Mouse (Mus musculus): ENCODE results near the gene Gnaz. TPM values are rescaled to one million over a fixed set of nuclear protein-coding genes. Genes with fewer than 3 reads are reported as not detected.

Gnaz gene
- polyA plus RNA-seq, 1 experiment from 2014 or later: 2.2 TPM

- no peak overlapping the region for H3K9ac ChIP-seq (replicated peaks; ENCODE audit: low read depth)
- H3K4me2 ChIP-seq (replicated peaks; ENCODE audit: low read depth, low read length): no peak overlapping the region
- H3K27me3 ChIP-seq (replicated peaks; ENCODE audit: insufficient read depth, low read length): no peaks in the 10 kb centered on the region
- TF ChIP-seq EP300 (IDR thresholded peaks at IDR 0.05) (no peak), CTCF (IDR thresholded peaks at IDR 0.05) (no peak)
- no peak for ATAC-seq
- no peak overlapping the region for H3K4me3 ChIP-seq (ENCODE audit: low read depth, low read length)
- no peak for DNase-seq (ENCODE audit: low spot score)
- WGBS: 54% methylated on average over 7 of the region's 7 CpGs
- H3K27ac ChIP-seq (ENCODE audit: low read length): no peak overlapping the region
- no peaks in the 10 kb centered on the region for H3K9me3 ChIP-seq (ENCODE audit: low read length)
- no peaks in the 10 kb centered on the region for H3K36me3 ChIP-seq (ENCODE audit: insufficient read depth, low read length)
- no peaks in the 10 kb centered on the region for H3K4me1 ChIP-seq (ENCODE audit: insufficient read depth, low read depth, low read length)
These were observed 8.6 kb downstream of the Gnaz start for GRCm38 (mm10) chr10:74975626-74976025.

DNA sequence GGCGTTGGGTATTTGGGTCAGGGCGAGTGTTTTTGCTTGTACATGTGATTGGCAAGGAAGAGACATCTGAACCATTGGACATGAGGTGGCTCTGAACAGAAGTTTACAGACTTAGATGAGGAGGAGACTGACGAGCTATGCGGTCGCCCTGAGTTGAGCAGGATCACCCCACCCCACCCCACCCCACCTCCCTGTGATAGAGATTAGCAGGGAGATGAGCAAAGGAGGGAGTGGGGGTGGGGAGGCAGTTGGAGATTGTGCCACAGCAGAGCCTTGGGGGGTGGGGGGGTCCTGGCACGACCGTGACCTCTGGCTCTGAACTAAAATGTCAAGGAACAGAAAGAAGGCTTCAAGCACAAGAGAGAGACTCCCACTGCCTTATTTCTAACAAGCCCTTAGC lies 9.5 kb downstream of the Gnaz start:
- TF ChIP-seq CTCF (IDR thresholded peaks at IDR 0.05) (no peak), EP300 (IDR thresholded peaks at IDR 0.05) (no peak)
- 42% methylated on average over 7 of the region's 7 CpGs for WGBS

DNA sequence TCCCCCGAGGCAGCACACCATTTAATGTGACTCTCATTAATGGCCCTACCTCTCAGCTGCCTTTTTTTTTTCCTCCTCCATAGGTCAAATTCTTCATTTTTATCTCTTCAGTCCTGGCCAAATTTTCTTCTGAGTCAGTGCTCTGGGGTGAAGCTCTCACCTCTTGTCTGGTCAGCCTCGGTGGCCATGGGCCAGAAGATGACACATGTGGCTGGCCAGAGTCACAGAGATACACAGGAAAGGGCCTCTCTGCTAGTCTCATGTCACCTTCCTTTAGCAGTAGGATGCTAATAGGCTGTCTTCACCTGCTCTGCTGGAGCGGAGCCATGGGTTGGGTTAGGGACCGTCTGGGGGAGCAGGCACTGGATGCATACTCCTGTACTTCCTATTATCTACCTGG lies 11.1 kb downstream of the Gnaz start:
- WGBS: 76% methylated on average over 4 of the region's 4 CpGs
- Histone ChIP-seq H3K4me2 (replicated peaks; ENCODE audit: low read depth, low read length) (no peak overlapping the region), H3K4me1 (ENCODE audit: insufficient read depth, low read depth, low read length) (no peaks in the 10 kb centered on the region), H3K27me3 (replicated peaks; ENCODE audit: insufficient read depth, low read length) (no peaks in the 10 kb centered on the region), H3K4me3 (ENCODE audit: low read depth, low read length) (no peak overlapping the region), H3K9me3 (ENCODE audit: low read length) (no peaks in the 10 kb centered on the region), H3K27ac (ENCODE audit: low read length) (no peak overlapping the region), H3K36me3 (ENCODE audit: insufficient read depth, low read length) (no peaks in the 10 kb centered on the region), H3K9ac (replicated peaks; ENCODE audit: low read depth) (no peak overlapping the region)
- no peak for DNase-seq (ENCODE audit: low spot score)
- ATAC-seq: no peak
- TF ChIP-seq EP300 (IDR thresholded peaks at IDR 0.05) (no peak), CTCF (IDR thresholded peaks at IDR 0.05) (no peak)

More for the DNA sequence above, 9.5 kb downstream of the Gnaz start:
- H3K27me3 ChIP-seq (replicated peaks; ENCODE audit: insufficient read depth, low read length): no peaks in the 10 kb centered on the region
- H3K36me3 ChIP-seq (ENCODE audit: insufficient read depth, low read length): no peaks in the 10 kb centered on the region
- ATAC-seq (no peak), DNase-seq (ENCODE audit: low spot score) (no peak)
- H3K4me2 ChIP-seq (replicated peaks; ENCODE audit: low read depth, low read length): no peak overlapping the region
- no peak overlapping the region for H3K4me3 ChIP-seq (ENCODE audit: low read depth, low read length)
- no peak overlapping the region for H3K9ac ChIP-seq (replicated peaks; ENCODE audit: low read depth)
- no peaks in the 10 kb centered on the region for H3K4me1 ChIP-seq (ENCODE audit: insufficient read depth, low read depth, low read length)
- H3K27ac ChIP-seq (ENCODE audit: low read length): no peak overlapping the region
- H3K9me3 ChIP-seq (ENCODE audit: low read length): no peaks in the 10 kb centered on the region

DNA sequence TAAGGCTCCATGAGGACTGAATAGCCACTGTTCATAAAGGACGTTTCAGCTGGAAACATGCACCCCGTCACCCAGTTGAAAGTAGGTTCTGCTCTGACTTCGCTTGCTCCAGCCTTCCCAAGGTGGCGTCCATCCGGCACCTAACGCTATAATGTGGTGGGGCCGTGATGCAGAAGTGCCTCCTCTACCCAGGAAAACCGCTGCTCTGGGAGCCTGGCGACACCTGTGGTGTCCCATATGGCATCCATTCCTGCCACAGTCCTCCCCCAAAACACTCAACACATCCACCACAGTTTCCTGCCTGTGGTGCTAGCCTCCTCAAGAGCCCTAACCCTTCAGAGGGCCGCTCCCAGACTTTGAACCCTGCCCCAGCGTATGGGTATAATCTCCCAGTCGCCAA lies 14.2 kb downstream of the Gnaz start:
- no peaks in the 10 kb centered on the region for H3K36me3 ChIP-seq (ENCODE audit: insufficient read depth, low read length)
- H3K27me3 ChIP-seq (replicated peaks; ENCODE audit: insufficient read depth, low read length): no peaks in the 10 kb centered on the region
- no peak overlapping the region for H3K27ac ChIP-seq (ENCODE audit: low read length)
- H3K9ac ChIP-seq (replicated peaks; ENCODE audit: low read depth): no peak overlapping the region
- no peaks in the 10 kb centered on the region for H3K4me1 ChIP-seq (ENCODE audit: insufficient read depth, low read depth, low read length)
- H3K4me2 ChIP-seq (replicated peaks; ENCODE audit: low read depth, low read length): no peak overlapping the region
- no peak for ATAC-seq
- H3K4me3 ChIP-seq (ENCODE audit: low read depth, low read length): no peak overlapping the region
- TF ChIP-seq CTCF (IDR thresholded peaks at IDR 0.05): no peak
- no peak for TF ChIP-seq EP300 (IDR thresholded peaks at IDR 0.05)
- no peaks in the 10 kb centered on the region for H3K9me3 ChIP-seq (ENCODE audit: low read length)
- WGBS: 87% methylated on average over 12 of the region's 12 CpGs
- no peak for DNase-seq (ENCODE audit: low spot score)

- WGBS: 61% methylated on average over 8 of the region's 8 CpGs
- Histone ChIP-seq H3K4me3 (ENCODE audit: low read depth, low read length) (no peak overlapping the region), H3K4me2 (replicated peaks; ENCODE audit: low read depth, low read length) (no peak overlapping the region), H3K9ac (replicated peaks; ENCODE audit: low read depth) (no peak overlapping the region), H3K27me3 (replicated peaks; ENCODE audit: insufficient read depth, low read length) (no peaks in the 10 kb centered on the region), H3K9me3 (ENCODE audit: low read length) (no peaks in the 10 kb centered on the region), H3K36me3 (ENCODE audit: insufficient read depth, low read length) (no peaks in the 10 kb centered on the region), H3K27ac (ENCODE audit: low read length) (no peak overlapping the region), H3K4me1 (ENCODE audit: insufficient read depth, low read depth, low read length) (no peaks in the 10 kb centered on the region)
- no peak for TF ChIP-seq CTCF (IDR thresholded peaks at IDR 0.05)
- TF ChIP-seq EP300 (IDR thresholded peaks at IDR 0.05): no peak
- DNase-seq (ENCODE audit: low spot score) (no peak), ATAC-seq (no peak)
These were observed 16.2 kb downstream of the Gnaz start for GRCm38 (mm10) chr10:74983176-74983575.

DNA sequence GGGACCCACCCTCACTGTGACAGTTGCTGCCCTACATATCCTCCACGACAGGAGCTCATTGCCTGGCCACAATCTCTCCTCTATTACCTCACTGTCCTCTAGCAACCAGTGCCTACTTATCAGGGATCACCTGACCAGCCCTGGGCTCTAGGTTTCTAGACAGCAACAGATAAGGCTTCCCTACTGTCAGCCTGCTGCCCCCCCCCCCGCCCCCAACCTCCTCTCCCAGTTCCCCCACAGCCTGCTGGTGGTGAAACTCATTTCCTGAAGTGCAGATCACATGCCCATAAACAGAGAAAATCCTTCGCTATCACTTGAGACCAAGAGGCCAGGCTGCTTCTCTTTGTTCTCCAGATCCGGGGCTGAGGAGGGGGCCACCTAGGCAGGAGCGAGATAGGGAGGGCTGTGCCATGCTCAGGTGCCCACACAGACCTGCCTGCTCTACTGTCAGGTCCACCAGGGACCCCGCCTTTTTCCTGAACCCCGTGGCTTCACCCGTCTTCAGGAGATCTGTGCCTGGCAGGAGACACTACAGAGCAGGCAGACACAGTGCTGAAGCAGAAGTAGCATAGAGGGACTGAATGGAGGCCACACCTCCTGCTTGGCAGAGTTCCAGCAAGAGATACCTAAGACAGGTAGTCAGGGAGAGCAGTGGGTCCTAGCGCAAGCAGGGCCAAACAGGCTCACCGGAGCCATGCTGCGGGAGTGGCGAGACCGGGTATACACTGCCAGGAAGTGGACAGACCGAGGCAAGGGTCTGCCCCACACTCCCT lies 20.9 kb downstream of the Gnaz start:
- ATAC-seq: 0 out of 2 replicates have a peak, but pooled peaks have one; percentile 10
- H3K36me3 ChIP-seq (ENCODE audit: insufficient read depth, low read length): no peaks in the 10 kb centered on the region
- peak; percentile 22 for DNase-seq (ENCODE audit: low spot score)
- H3K27ac ChIP-seq (ENCODE audit: low read length): no peak overlapping the region
- no peaks in the 10 kb centered on the region for H3K9me3 ChIP-seq (ENCODE audit: low read length)
- no peak overlapping the region for H3K4me3 ChIP-seq (ENCODE audit: low read depth, low read length)
- WGBS: 44% methylated on average over 13 of the region's 14 CpGs
- no peak overlapping the region for H3K4me2 ChIP-seq (replicated peaks; ENCODE audit: low read depth, low read length)
- no peak for TF ChIP-seq CTCF (IDR thresholded peaks at IDR 0.05)
- no peak for TF ChIP-seq EP300 (IDR thresholded peaks at IDR 0.05)
- no peaks in the 10 kb centered on the region for H3K27me3 ChIP-seq (replicated peaks; ENCODE audit: insufficient read depth, low read length)
- no peak overlapping the region for H3K9ac ChIP-seq (replicated peaks; ENCODE audit: low read depth)
- H3K4me1 ChIP-seq (ENCODE audit: insufficient read depth, low read depth, low read length): no peaks in the 10 kb centered on the region

Measured in lung, postnatal 0 days (tissue).